Mouse (Mus musculus) lung, embryonic 15.5 days (tissue): ENCODE measurements around the gene Ctsw. TPM values are rescaled to one million over a fixed set of nuclear protein-coding genes. Genes with fewer than 3 reads are reported as not detected.

ENCODE experiments used
- ATAC-seq: fragments of 200-750 bp; cut with Nextera tagmentation; 2 replicates; pipeline ENCODE4 v1.8.0; 2017; ENCODE audit warnings: moderate number of reproducible peaks, borderline replicate concordance; ENCODE audit not compliant: low FRiP score, low TSS enrichment; ENCODE audit errors: extremely low read depth
- H3K27ac ChIP-seq: fragments of 300-500 bp; sonication (generic); 2 replicates; pipeline ENCODE4 v1.5.1; 2015; ENCODE audit warnings: moderate library complexity, mild to moderate bottlenecking, inconsistent platforms
- H3K27me3 ChIP-seq: fragments of 300-500 bp; sonication (generic); 2 replicates; pipeline ENCODE4 v1.6.1; 2015; ENCODE audit warnings: inconsistent platforms
- H3K36me3 ChIP-seq: fragments of 300-500 bp; sonication (generic); 2 replicates; pipeline ENCODE4 v1.6.1; 2015; ENCODE audit warnings: inconsistent platforms
- H3K4me1 ChIP-seq: fragments of 300-500 bp; sonication (generic); 2 replicates; pipeline ENCODE4 v1.6.1; 2015; ENCODE audit warnings: inconsistent platforms
- H3K4me2 ChIP-seq: fragments of 300-500 bp; sonication (generic); 2 replicates; pipeline ENCODE4 v1.6.1; 2015; ENCODE audit warnings: inconsistent platforms, mild to moderate bottlenecking, moderate library complexity
- H3K4me3 ChIP-seq: fragments of 300-500 bp; sonication (generic); 2 replicates; pipeline ENCODE4 v1.5.1; 2015; ENCODE audit warnings: mild to moderate bottlenecking, inconsistent platforms
- H3K9ac ChIP-seq: fragments of 300-500 bp; sonication (generic); 2 replicates; pipeline ENCODE4 v1.6.1; 2015; ENCODE audit warnings: inconsistent platforms
- H3K9me3 ChIP-seq: fragments of 300-500 bp; sonication (generic); 2 replicates; pipeline ENCODE4 v1.6.1; 2016; ENCODE audit warnings: inconsistent platforms
- WGBS: fragments of 180-500 bp; shearing (Covaris S2); methylation state at CpG from one replicate; pipeline ENCODE4 v1.1.7; 2015; 5-methylcytosine and 5-hydroxymethylcytosine counted together
- polyA plus RNA-seq: library from polyadenylated mRNA; unstranded; fragments of >200 nt; fragmentation: Nextera tagmentation; extraction: Ambion mirVana; gene quantifications from 2 replicates; pipeline ENCODE4 v1.2.1, GENCODE M21; 2015

Gene Ctsw
- 1.9 and 3.3 TPM in 2 replicates for polyA plus RNA-seq

DNA sequence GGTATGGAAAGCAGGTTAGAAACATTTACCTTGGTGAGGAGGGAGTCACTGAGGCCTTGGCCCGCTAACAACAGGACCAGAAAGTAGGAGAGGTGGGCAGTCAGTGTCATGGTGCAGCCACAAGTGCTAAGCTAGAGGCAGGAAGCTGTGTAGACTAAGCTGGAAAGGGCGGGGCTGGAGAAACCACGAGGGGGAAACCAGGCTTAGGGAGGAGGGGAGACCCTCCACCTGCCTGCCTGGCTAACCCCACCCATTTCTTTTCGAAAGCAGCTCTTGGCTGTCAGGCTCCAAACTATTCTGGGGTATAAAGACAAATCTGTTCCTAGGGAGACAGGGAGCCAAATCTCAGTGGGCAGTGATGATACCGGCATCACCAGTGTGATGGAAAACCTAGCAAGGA, at the start of gene Ctsw:
Gene Ctsw, minus strand, starts transcription at position 134 of the 400 bp plus-strand sequence.
- Histone ChIP-seq H3K4me3 (no peak within 1 kb of the TSS), H3K36me3 (peaks cover 30% of the 10 kb centered on the region), H3K9ac (no peak within 1 kb of the TSS), H3K4me2 (no peak within 1 kb of the TSS), H3K27me3 (no peaks in the 10 kb centered on the region), H3K4me1 (peaks cover 15% of the 10 kb centered on the region), H3K27ac (no peak within 1 kb of the TSS), H3K9me3 (no peaks in the 10 kb centered on the region)
- WGBS, result 39% methylated on average over 5 of the region's 5 CpGs
- ATAC-seq, result no peak

DNA sequence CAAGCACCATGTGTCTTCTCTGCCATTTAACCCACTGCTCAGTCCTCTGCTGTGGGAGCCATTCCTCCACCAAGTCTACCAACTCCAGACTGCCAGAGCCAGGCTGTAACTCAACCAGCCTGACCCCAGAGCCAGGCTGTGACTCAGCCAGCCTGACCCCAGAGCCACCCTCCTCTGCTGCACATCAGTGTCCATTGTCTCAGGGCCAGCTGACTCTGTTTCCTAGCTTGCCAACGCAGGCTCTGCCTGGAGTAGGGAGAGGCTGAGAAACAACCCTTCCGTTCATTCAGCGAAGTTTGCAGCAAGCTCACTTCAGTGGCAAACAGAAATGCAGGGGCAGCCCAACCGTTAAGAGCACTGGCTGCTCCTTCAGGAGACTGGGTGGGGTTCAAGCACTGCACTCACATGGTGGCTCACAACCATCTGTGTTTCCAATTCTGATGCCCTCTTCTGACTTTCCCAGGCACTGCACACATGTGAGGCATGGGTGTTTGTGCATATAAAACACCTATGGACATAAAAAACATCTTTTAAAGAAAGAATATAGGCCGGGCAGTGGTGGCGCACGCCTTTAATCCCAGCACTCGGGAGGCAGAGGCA, 48.7 kb upstream of the Ctsw start:
- Histone ChIP-seq H3K27me3 (no peaks in the 10 kb centered on the region), H3K9me3 (no peaks in the 10 kb centered on the region), H3K4me1 (peaks cover 8% of the 10 kb centered on the region), H3K4me3 (no peak overlapping the region), H3K36me3 (no peaks in the 10 kb centered on the region), H3K4me2 (no peak overlapping the region), H3K27ac (no peak overlapping the region), H3K9ac (no peak overlapping the region)
- 66% methylated on average over 8 of the region's 8 CpGs for WGBS
- ATAC-seq, result no peak

DNA sequence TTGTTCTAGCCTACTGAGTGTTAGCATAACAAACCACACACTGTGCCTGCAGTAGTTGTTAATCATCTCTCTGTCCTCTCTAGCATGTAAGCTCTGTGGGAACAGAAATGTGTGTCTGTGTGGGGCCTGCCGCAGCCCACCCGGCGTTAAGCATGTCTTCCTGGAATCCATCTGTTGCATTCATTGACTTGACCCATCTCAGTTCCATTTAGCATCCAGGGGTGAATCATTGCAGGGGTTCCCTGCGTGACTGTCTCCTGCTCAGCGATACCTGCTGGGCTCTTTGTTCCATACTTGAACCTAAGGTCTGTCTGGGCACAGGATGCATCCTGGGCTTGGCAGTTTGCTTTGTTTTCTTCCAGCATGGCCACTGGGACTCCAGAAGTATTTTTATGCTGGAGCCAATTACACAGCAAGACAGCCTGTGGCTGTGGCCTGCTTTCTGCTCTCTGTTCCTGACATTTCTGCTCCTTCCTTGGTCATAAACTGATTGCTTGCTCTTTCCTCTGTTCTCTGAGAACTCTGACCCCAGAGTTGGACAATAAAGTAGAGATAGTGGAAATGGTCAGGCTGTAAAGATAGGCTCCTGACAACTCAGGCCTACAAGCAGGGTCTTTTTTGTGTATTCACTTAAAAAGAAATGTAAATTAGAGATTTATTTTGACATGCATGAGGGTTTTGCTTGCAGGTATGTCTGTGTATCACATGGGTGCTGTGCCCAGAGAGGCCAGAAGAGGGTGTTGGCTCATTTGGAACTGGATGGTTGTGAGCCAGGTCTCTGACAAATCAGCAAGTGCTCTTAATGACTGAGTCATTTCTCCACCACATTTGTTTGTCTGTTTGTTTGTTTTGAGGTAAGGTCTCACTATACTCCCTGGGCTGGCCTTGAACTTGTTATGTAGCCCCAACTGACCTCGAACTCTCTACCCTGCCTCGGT, 47.8 kb upstream of the Ctsw start:
- no peaks in the 10 kb centered on the region for H3K36me3 ChIP-seq
- H3K27me3 ChIP-seq, result no peaks in the 10 kb centered on the region
- peaks cover 15% of the 10 kb centered on the region for H3K4me1 ChIP-seq
- no peak overlapping the region for H3K9ac ChIP-seq
- H3K9me3 ChIP-seq, result no peaks in the 10 kb centered on the region
- WGBS, result 83% methylated on average over 7 of the region's 7 CpGs
- no peak overlapping the region for H3K4me3 ChIP-seq
- no peak overlapping the region for H3K27ac ChIP-seq
- H3K4me2 ChIP-seq, result no peak overlapping the region
- ATAC-seq, result no peak

DNA sequence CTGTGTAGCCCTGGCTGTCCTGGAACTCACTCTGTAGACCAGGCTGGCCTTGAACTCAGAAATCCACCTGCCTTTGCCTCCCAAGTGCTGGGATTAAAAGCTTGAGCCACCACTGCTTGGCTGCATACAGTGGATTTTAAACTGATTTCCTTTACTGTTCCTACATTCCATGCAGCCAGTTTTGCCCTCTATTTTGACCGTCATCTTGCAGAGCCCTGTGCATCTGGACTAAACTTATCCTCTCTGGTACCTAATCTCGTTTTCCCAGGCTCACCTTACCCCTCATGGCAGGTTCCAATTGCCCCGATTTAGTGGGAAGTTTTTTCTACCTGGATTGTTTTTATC, 44.7 kb upstream of the Ctsw start:
- Histone ChIP-seq H3K9ac (no peak overlapping the region), H3K4me1 (peaks cover 29% of the 10 kb centered on the region), H3K36me3 (no peaks in the 10 kb centered on the region), H3K4me3 (no peak overlapping the region), H3K27me3 (no peaks in the 10 kb centered on the region), H3K9me3 (no peaks in the 10 kb centered on the region), H3K27ac (no peak overlapping the region), H3K4me2 (no peak overlapping the region)
- 84% methylated on average over 3 of the region's 3 CpGs for WGBS
- ATAC-seq, result no peak

GRCm38 (mm10) chr19:5512091-5513004, 44.0 kb upstream of the Ctsw start:
- WGBS, result 71% methylated on average over 12 of the region's 12 CpGs
- Histone ChIP-seq H3K4me3 (no peak overlapping the region), H3K27ac (no peak overlapping the region), H3K36me3 (no peaks in the 10 kb centered on the region), H3K4me1 (peaks cover 29% of the 10 kb centered on the region), H3K4me2 (peak overlapping the region; percentile 25), H3K9ac (no peak overlapping the region), H3K9me3 (no peaks in the 10 kb centered on the region), H3K27me3 (no peaks in the 10 kb centered on the region)
- ATAC-seq, result no peak

DNA sequence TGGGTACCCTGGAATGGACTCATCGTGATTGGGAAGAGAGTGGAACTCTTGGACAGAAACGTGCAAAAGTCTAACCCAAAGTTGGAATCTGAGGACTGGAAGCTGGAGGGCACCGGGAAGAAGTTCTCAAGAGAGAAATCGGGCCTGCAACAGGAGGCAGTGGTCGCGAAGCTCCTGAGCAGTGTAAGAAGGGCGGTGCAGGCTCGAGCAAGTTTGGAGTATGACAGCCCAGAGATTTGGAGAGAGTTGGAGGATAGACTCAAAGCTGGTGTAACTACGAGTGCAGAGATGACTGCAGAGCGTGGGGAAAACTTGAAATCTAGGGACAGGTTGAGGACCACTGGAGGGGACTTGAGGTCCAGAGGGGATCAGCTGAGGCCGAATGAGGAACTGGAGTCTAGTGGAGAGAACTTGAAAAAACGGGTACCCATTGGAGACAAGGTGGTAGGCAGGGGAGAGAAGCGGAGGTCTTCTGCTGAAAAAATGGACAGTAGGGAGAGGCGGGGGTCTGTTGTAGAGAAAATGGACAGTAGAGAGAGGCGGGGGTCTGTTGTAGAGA, 42.8 kb upstream of the Ctsw start:
- Histone ChIP-seq H3K9ac (peak overlapping the region; percentile 64), H3K27me3 (no peaks in the 10 kb centered on the region), H3K36me3 (no peaks in the 10 kb centered on the region), H3K27ac (peak overlapping the region; percentile 66), H3K4me3 (peak overlapping the region; percentile 57), H3K4me2 (peak overlapping the region; percentile 91), H3K4me1 (peaks cover 29% of the 10 kb centered on the region), H3K9me3 (no peaks in the 10 kb centered on the region)
- WGBS, result 45% methylated on average over 15 of the region's 15 CpGs
- no peak for ATAC-seq

DNA sequence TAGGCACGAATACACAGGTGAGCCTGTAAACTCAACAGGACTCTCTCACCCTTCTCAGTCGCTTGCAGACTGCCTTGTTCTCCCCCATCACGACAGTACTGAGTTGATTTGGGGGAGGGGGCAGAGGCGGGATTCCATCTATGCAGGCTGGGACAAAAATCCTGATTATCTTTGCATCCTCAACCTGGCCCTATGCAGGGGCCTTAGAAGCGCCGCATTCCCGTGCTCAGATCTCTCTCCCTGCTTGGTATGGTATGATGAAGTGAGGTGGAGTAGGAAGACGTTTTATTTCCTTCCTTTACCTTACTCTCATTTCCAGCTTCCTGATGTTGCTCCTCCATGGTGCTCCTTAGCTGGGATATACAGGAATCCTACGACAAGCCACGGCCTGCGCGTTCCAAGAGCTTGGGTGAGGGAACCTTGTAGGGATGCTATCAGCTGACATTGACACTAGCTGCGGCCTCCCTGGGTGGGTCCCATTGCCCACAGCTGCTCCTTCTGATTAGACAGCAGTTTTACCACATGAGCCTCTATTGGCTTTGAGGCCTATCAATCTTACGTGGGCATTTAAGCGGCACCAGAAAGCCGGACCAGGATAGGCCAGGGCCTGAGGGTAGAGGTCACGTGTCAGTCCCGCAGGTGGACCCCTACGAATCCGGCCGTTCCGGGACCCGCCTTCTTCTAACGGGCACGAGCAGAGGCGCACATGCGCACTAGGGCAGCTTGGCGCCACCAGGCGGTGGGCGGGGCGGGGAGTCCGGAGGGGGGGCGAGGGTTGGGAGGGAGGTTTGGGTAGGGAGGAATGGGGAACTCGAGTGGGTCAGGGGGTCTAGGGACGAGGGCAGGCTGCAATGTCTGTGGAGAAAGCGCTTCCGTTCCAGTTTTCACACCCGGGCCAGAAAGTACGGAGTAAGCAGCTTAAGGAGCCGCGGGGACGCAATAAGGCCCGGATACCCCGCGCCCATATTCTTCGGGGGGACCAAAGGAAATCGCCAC, 42.0 kb upstream of the Ctsw start, which contains the start of gene Snx32:
Gene Snx32, minus strand, starts transcription at position 508 of the 996 bp plus-strand sequence.
- H3K9ac ChIP-seq, result peak within 1 kb of the TSS; percentile 64
- H3K27ac ChIP-seq, result peak within 1 kb of the TSS; percentile 66

DNA sequence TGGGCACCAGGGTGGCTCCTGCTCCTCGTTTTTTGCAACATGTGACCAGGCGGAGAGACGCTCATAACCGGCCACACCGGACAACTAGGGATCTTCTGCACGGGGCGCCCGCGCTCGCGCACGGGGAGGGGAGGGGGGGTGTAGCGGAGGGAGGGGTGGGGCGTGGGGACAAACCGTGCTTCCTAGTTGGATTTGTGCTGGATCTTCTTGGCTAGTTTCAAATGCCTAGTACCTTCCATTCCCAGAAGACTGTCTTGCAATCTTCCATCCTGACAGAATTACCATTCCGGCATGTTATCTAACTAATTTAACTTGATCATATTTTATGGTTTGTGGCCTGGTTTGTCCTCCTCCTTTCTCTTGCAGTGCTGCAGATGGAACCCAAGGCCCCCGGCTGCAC, 35.4 kb upstream of the Ctsw start, which contains the start of gene 1700020D05Rik:
Gene 1700020D05Rik, minus strand, starts transcription at position 101 of the 400 bp plus-strand sequence.
- Histone ChIP-seq H3K27me3 (no peaks in the 10 kb centered on the region), H3K9me3 (no peaks in the 10 kb centered on the region), H3K27ac (no peak within 1 kb of the TSS), H3K4me1 (no peaks in the 10 kb centered on the region), H3K36me3 (no peaks in the 10 kb centered on the region), H3K4me2 (no peak within 1 kb of the TSS), H3K4me3 (no peak within 1 kb of the TSS), H3K9ac (no peak within 1 kb of the TSS)
- ATAC-seq, result no peak
- WGBS, result 45% methylated on average over 16 of the region's 17 CpGs

More for the DNA sequence above, 42.0 kb upstream of the Ctsw start, which contains the start of gene Snx32:
- peak; percentile 98 for ATAC-seq
- Histone ChIP-seq H3K4me3 (peak within 1 kb of the TSS; percentile 57), H3K36me3 (no peaks in the 10 kb centered on the region), H3K9me3 (no peaks in the 10 kb centered on the region), H3K4me2 (peak within 1 kb of the TSS; percentile 91), H3K4me1 (peaks cover 29% of the 10 kb centered on the region), H3K27me3 (no peaks in the 10 kb centered on the region)
- WGBS, result 3% methylated on average over 47 of the region's 47 CpGs

DNA sequence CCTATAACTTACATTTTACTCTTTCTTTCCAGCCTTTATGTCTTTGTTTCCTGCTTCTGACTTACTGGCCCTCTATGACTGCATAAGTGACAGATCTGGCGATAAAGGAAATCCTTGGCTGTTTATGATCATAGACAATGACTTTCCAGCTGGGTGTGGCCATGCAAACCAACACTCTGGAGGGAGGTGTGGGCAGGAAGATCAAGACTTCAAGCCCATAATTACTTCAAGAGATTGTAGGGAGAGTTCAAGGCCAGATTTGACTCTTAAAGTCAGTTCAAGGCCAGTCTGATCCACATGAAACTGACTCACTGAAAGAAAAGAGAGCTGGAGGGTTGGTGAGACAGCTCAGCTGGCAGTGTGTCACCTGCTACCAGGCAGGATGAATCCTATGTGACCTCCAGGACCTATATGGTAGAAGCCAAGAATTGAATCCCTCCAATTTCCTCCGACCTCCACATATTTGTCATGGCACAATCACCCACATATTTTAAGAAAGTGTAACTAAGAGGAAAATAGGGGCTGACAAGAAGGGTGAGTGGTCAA, 32.1 kb upstream of the Ctsw start:
- Histone ChIP-seq H3K27ac (no peak overlapping the region), H3K9me3 (no peaks in the 10 kb centered on the region), H3K9ac (no peak overlapping the region), H3K4me1 (no peaks in the 10 kb centered on the region), H3K36me3 (peaks cover 20% of the 10 kb centered on the region), H3K27me3 (no peaks in the 10 kb centered on the region), H3K4me3 (no peak overlapping the region), H3K4me2 (no peak overlapping the region)
- 78% methylated on average over 2 of the region's 2 CpGs for WGBS
- ATAC-seq, result no peak

- H3K4me2 ChIP-seq, result no peak overlapping the region
- ATAC-seq, result no peak
- no peak overlapping the region for H3K9ac ChIP-seq
- H3K36me3 ChIP-seq, result peaks cover 55% of the 10 kb centered on the region
- no peaks in the 10 kb centered on the region for H3K9me3 ChIP-seq
- H3K27me3 ChIP-seq, result no peaks in the 10 kb centered on the region
- WGBS, result 82% methylated on average over 16 of the region's 16 CpGs
- no peak overlapping the region for H3K4me3 ChIP-seq
- peaks cover 12% of the 10 kb centered on the region for H3K4me1 ChIP-seq
- no peak overlapping the region for H3K27ac ChIP-seq
Observed at GRCm38 (mm10) chr19:5496052-5496370, 27.7 kb upstream of the Ctsw start.
